Mouse (Mus musculus) liver, embryonic 12.5 days (tissue): Measurements from ENCODE around the gene Arl13a. TPM values are rescaled to one million over a fixed set of nuclear protein-coding genes. Genes with fewer than 3 reads are reported as not detected.
A peak's percentile ranks its signal among the peaks of the same experiment; 100 is the strongest.
"Not testable (repeated sequence)": the region's sequence is repeated elsewhere in the genome, so short reads cannot be mapped to it uniquely, and the experiment has no call there.

ENCODE experiments used
- ATAC-seq: fragments of 200-750 bp; cut with Nextera tagmentation; 2 replicates; pipeline ENCODE4 v1.8.0; 2017; ENCODE audit warnings: moderate number of reproducible peaks, mild to moderate bottlenecking, moderate library complexity
- H3K27ac ChIP-seq: fragments of 300-500 bp; sonication (generic); 2 replicates; pipeline ENCODE4 v1.5.1; 2016; ENCODE audit warnings: mild to moderate bottlenecking
- H3K27me3 ChIP-seq: fragments of 300-500 bp; sonication (generic); replicated peaks from 2 replicates; pipeline ENCODE4 v1.6.1; 2016; ENCODE audit warnings: mild to moderate bottlenecking, moderate library complexity
- H3K36me3 ChIP-seq: fragments of 300-500 bp; sonication (generic); 2 replicates; pipeline ENCODE4 v1.6.1; 2016; ENCODE audit warnings: mild to moderate bottlenecking, moderate library complexity
- H3K4me1 ChIP-seq: fragments of 300-500 bp; sonication (generic); 2 replicates; pipeline ENCODE4 v1.6.1; 2016
- H3K4me2 ChIP-seq: fragments of 300-500 bp; sonication (generic); 2 replicates; pipeline ENCODE4 v1.6.1; 2016; ENCODE audit warnings: mild to moderate bottlenecking, moderate library complexity
- H3K4me3 ChIP-seq: fragments of 300-500 bp; sonication (generic); 2 replicates; pipeline ENCODE4 v1.5.1; 2016; ENCODE audit warnings: mild to moderate bottlenecking, moderate library complexity
- H3K9ac ChIP-seq: fragments of 300-500 bp; sonication (generic); 2 replicates; pipeline ENCODE4 v1.6.1; 2016; ENCODE audit warnings: mild to moderate bottlenecking, moderate library complexity
- H3K9me3 ChIP-seq: fragments of 300-500 bp; sonication (generic); replicated peaks from 2 replicates; pipeline ENCODE4 v1.6.1; 2016; ENCODE audit warnings: mild to moderate bottlenecking, moderate library complexity
- WGBS: fragments of 180-500 bp; shearing (Covaris S2); methylation state at CpG from one replicate; pipeline ENCODE4 v1.1.7; 2016; ENCODE audit not compliant: insufficient replicate concordance; 5-methylcytosine and 5-hydroxymethylcytosine counted together
- polyA plus RNA-seq: library from polyadenylated mRNA; unstranded; fragments of >200 nt; fragmentation: Nextera tagmentation; extraction: Ambion mirVana; gene quantifications from 2 replicates; pipeline ENCODE4 v1.2.1, GENCODE M21; 2016

The Arl13a gene
- polyA plus RNA-seq = not detected in 2 replicates

DNA sequence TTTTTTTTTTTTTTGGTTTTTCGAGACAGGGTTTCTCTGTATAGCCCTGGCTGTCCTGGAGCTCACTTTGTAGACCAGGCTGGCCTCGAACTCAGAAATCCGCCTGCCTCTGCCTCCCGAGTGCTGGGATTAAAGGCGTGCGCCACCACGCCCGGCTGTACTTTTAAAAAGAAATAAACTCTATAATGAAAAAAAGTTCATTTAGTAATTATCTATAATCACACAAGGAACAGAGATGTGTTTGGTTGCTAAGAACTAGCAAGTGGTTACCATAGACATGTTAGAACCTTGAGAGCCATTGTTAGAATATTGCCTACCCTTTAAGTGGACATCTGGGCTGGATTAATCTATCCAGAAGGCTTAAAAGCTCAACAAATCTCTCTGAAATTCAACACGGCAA lies at the start of gene Arl13a:
TSS of gene Arl13a (plus strand) at position 301 of the 400 bp plus-strand sequence.
- ATAC-seq = not testable (repeated sequence)

DNA sequence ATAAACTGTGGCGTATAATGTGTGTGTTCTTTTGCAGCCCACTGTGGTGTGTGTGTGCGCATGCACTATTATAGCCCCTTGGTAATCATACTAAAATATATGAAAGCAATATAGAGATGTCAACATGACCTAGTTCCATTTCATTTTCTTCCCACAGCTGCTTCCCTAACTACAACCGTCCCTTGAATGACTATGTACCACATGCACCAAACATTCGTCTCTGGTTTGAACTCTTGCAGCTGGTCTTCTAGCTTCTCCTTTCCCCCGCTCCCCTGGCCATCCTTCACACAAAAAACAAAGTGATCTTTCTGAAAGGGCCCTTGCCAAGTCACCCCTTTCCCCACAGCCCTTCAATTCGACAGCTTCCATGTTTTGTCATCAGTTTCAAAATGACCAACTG lies 47.3 kb upstream of the Arl13a start:
- ATAC-seq = no peak
- H3K27ac ChIP-seq = no peak overlapping the region
- WGBS = 67% methylated on average over 6 of the region's 6 CpGs

More for the DNA sequence above, at the start of gene Arl13a:
- H3K9me3 ChIP-seq, H3K27ac ChIP-seq, H3K4me3 ChIP-seq, H3K27me3 ChIP-seq, H3K36me3 ChIP-seq, H3K9ac ChIP-seq, H3K4me2 ChIP-seq, H3K4me1 ChIP-seq: not testable (repeated sequence)
- WGBS = 67% methylated on average over 9 of the region's 9 CpGs

DNA sequence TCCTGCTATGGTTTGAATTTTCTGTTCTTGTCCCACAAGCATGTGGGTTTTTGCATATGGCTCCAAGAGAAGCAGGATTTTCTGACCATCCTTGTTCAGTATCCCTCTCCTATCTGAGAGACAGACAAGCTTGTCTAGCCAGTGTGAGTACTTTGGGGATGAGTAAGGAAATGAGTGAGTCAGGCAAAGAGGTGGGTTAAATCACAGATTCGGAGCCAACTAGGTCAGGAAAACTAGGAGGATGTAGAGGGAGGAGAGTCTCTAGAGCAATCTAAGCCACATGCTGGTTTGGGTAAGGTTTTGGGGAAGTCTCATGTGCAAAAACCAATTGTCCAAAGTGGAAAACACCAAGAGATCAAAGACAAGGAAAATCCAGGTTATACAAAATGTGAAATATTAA lies 45.8 kb upstream of the Arl13a start:
- 46% methylated on average over 1 of the region's 1 CpGs for WGBS
- H3K9ac ChIP-seq = no peak overlapping the region
- H3K27ac ChIP-seq = no peak overlapping the region
- H3K4me3 ChIP-seq = no peak overlapping the region
- ATAC-seq = no peak
- no peaks in the 10 kb centered on the region for H3K9me3 ChIP-seq
- peaks cover 3% of the 10 kb centered on the region; the same call in 1 of the 2 replicates for H3K27me3 ChIP-seq
- H3K4me2 ChIP-seq = no peak overlapping the region
- H3K4me1 ChIP-seq = no peaks in the 10 kb centered on the region
- H3K36me3 ChIP-seq = no peaks in the 10 kb centered on the region

More for the DNA sequence above, 47.3 kb upstream of the Arl13a start:
- Histone ChIP-seq H3K9me3 (no peaks in the 10 kb centered on the region), H3K36me3 (no peaks in the 10 kb centered on the region), H3K4me2 (no peak overlapping the region), H3K4me1 (no peaks in the 10 kb centered on the region), H3K4me3 (no peak overlapping the region), H3K9ac (no peak overlapping the region), H3K27me3 (peaks cover 3% of the 10 kb centered on the region; the same call in 1 of the 2 replicates)

DNA sequence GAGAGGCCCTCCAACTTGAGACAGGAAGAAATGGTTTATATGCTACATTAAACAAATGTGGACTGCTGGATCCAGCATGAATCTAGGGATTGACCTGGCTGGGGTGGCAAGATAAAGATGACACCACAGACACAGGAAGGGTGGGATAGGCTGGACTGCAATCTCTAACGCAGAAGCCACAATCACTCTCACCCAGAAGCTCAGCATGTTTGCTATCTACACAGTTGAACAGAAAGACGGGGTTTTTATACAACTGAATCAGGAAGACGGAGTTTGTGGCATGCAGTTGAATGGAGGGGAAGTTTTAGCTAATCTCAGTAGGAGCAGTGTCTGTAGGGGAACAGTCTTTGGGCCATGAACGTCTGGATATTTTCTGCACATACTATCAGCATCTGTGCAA lies 45.3 kb upstream of the Arl13a start:
- Histone ChIP-seq H3K9me3 (no peaks in the 10 kb centered on the region), H3K36me3 (no peaks in the 10 kb centered on the region), H3K4me3 (no peak overlapping the region), H3K4me2 (no peak overlapping the region), H3K4me1 (no peaks in the 10 kb centered on the region), H3K27ac (no peak overlapping the region), H3K9ac (no peak overlapping the region), H3K27me3 (peaks cover 3% of the 10 kb centered on the region; the same call in 1 of the 2 replicates)
- ATAC-seq = 0 out of 2 replicates have a peak, but pooled peaks have one; percentile 30
- WGBS = 19% methylated on average over 4 of the region's 4 CpGs

DNA sequence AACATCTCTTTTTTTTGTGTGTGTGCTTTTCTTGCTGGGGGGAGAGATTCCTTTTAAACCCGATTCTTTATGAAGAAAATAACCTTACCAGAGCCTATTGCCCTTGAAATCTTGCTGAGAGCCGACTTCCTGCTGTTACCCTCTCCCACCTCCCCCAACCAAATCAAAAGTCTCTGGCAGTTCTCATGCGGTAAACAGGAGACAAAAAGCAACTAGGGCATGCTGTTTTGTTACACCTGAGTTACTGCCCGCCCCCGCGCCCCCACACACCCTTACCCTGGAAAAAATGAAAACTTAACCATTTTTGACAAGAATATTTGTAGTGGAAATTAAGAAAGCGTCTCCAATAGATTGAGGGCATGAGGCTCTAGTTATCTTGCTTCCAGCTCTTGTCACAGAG lies 29.1 kb upstream of the Arl13a start:
- Histone ChIP-seq H3K27ac (no peak overlapping the region), H3K4me1 (no peaks in the 10 kb centered on the region), H3K4me3 (no peak overlapping the region), H3K9ac (no peak overlapping the region), H3K4me2 (no peak overlapping the region), H3K27me3 (peaks cover 14% of the 10 kb centered on the region), H3K9me3 (no peaks in the 10 kb centered on the region), H3K36me3 (no peaks in the 10 kb centered on the region)
- WGBS = 36% methylated on average over 7 of the region's 7 CpGs
- no peak for ATAC-seq

DNA sequence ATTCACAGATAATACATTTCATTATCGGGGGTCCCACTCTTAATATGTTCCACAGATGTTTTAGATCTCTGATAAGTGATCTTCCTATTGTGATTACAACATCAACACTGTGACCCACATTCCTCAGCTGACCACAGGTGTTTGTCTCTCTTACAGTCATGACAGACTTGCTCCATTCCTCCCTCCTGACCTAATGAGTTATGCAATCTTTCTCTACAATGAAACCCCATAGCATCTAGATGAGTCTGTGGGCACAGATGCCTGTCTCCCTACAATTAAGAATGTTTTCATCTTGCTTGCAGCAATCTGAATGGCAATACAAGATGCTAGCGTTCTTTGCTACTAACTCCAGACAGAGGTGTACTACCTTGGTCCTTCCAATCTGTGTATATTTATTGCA lies 26.9 kb upstream of the Arl13a start:
- Histone ChIP-seq H3K4me2 (no peak overlapping the region), H3K36me3 (no peaks in the 10 kb centered on the region), H3K4me1 (no peaks in the 10 kb centered on the region), H3K27ac (no peak overlapping the region), H3K27me3 (peaks cover 14% of the 10 kb centered on the region), H3K9ac (no peak overlapping the region), H3K4me3 (no peak overlapping the region), H3K9me3 (no peaks in the 10 kb centered on the region)
- WGBS = 59% methylated on average over 2 of the region's 2 CpGs
- ATAC-seq = no peak

DNA sequence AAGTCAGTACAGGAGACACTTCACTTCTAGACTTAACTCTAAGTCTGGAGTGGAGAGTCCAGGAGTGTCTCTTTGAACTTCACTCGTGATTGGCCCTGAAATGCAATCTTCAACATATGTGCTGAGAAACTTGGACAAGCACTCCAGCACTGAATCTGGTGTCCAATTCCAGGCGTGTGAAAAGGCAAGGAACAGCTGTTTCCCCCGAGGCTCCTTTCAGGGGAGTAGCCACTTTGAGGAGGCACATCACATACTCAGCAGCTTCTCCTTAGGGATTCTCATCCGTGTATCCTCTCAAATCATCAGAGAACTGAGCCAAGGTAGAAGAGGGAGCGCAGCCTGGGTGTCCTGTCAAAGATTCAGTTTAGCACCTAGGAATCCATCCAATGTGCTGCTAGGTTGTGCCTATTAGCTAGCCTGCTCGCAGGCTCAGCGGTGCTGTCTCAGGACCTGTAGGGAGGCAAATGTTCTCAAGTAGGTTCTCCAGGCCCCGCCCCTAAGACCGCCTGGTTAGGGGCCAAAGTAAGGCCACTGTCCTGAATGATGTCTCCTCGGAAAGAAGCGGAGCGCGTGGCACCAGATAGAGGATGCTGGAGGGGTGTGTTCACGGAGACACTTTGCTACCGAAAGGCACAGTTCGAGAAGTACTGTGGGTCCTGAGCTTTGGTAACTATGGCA lies 25.1 kb upstream of the Arl13a start, which contains the start of gene Xkrx:
TSS of gene Xkrx (minus strand) at position 34 of the 678 bp plus-strand sequence.
- ATAC-seq = no peak
- Histone ChIP-seq H3K9ac (no peak within 1 kb of the TSS), H3K27ac (no peak within 1 kb of the TSS), H3K36me3 (no peaks in the 10 kb centered on the region), H3K4me1 (no peaks in the 10 kb centered on the region), H3K27me3 (peaks cover 14% of the 10 kb centered on the region), H3K4me3 (no peak within 1 kb of the TSS), H3K4me2 (peak within 1 kb of the TSS; percentile 29), H3K9me3 (no peaks in the 10 kb centered on the region)
- WGBS = 32% methylated on average over 16 of the region's 16 CpGs

DNA sequence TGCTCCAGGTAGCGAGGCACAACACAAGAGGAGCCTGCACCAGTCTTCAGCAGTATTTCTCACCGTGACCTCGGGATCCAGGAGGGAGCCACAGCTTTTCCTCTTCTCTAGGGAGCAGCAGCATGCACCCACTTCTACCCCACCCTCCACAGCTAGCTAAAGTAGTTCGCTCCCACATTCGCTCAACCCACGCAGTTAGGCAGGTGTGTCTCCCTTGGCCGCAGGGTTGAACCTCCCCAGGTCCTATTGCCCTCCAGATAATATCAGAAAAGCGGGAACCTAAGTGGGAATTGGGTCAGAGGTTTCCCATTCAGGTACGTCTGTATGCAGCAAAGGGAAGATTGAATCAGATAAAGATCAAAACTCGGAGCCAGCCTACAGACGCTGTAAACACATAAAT lies 24.5 kb upstream of the Arl13a start:
- no peak overlapping the region for H3K27ac ChIP-seq
- H3K4me2 ChIP-seq = peak overlapping the region; percentile 29
- no peaks in the 10 kb centered on the region for H3K9me3 ChIP-seq
- H3K27me3 ChIP-seq = peaks cover 14% of the 10 kb centered on the region
- H3K9ac ChIP-seq = no peak overlapping the region
- no peak overlapping the region for H3K4me3 ChIP-seq
- ATAC-seq = no peak
- no peaks in the 10 kb centered on the region for H3K36me3 ChIP-seq
- H3K4me1 ChIP-seq = no peaks in the 10 kb centered on the region
- WGBS = 23% methylated on average over 11 of the region's 11 CpGs

DNA sequence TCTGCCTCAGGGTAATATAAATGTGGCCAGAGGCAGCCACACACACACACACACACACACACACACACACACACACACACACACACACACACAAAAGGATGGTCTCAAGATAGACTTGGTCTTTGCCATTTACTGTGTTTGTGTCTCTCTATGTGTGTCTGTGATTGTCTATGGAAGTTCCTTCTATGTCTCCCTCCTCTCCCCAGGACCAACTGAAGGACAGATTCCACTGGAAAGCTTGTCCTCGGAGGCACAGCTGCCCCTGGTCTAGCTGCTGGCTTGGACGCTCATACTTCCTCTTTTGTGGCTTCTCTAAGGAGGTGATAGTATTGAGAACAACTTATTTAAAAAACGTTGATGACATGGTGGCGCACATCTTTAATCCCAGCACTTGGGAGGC lies 23.8 kb upstream of the Arl13a start:
- H3K27ac ChIP-seq = no peak overlapping the region
- H3K9me3 ChIP-seq = no peaks in the 10 kb centered on the region
- H3K9ac ChIP-seq = no peak overlapping the region
- no peak overlapping the region for H3K4me2 ChIP-seq
- 18% methylated on average over 4 of the region's 4 CpGs for WGBS
- no peak for ATAC-seq
- H3K4me1 ChIP-seq = no peaks in the 10 kb centered on the region
- H3K27me3 ChIP-seq = peaks cover 14% of the 10 kb centered on the region
- no peak overlapping the region for H3K4me3 ChIP-seq
- H3K36me3 ChIP-seq = no peaks in the 10 kb centered on the region

DNA sequence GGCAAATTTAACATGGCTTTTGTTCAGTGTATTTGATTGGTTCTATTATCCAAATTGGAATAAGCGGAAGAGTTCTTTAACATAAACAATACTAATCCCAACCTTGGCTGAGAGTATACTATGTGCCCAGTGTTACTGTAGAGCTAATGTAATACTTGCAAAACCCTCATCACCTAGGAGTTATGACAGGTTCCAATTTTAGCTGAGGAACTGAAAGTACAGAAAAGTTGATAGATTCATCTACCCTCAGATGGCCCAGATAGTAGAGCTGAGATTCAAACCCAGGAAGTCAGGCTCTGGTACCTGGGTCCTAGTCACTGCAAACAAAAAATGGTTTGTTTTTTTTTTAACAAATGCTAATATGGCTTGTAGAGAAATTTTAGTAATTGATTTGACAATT lies 16.7 kb upstream of the Arl13a start:
- ATAC-seq = no peak
- Histone ChIP-seq H3K4me2 (no peak overlapping the region), H3K9me3 (no peaks in the 10 kb centered on the region), H3K4me1 (no peaks in the 10 kb centered on the region), H3K27me3 (no peaks in the 10 kb centered on the region), H3K36me3 (no peaks in the 10 kb centered on the region), H3K27ac (no peak overlapping the region), H3K4me3 (no peak overlapping the region), H3K9ac (no peak overlapping the region)
- WGBS = 93% methylated on average over 1 of the region's 1 CpGs

DNA sequence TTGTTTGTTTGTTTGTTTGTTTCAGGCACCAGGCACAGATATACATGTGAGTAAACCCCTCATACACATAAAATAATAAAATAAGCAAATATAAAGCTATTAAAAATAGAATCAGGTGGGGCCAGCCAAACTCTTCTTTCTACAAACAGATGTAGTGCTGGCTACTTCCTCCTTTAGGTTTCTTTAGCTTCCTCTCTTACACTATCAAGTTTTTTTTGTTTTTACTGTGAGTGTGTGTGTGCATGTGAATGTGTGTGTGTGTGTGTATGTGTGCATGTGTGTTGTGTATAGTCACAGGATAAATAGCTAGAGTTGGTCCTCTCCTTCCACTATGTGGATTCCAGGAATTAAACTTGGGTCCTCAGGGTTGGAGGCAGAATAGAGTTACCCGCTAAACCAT lies 12.6 kb upstream of the Arl13a start:
- Histone ChIP-seq H3K4me2 (no peak overlapping the region), H3K27me3 (no peaks in the 10 kb centered on the region), H3K4me3 (no peak overlapping the region), H3K36me3 (no peaks in the 10 kb centered on the region), H3K27ac (no peak overlapping the region), H3K4me1 (no peaks in the 10 kb centered on the region), H3K9ac (no peak overlapping the region), H3K9me3 (no peaks in the 10 kb centered on the region)
- WGBS = 75% methylated on average over 1 of the region's 1 CpGs
- no peak for ATAC-seq

DNA sequence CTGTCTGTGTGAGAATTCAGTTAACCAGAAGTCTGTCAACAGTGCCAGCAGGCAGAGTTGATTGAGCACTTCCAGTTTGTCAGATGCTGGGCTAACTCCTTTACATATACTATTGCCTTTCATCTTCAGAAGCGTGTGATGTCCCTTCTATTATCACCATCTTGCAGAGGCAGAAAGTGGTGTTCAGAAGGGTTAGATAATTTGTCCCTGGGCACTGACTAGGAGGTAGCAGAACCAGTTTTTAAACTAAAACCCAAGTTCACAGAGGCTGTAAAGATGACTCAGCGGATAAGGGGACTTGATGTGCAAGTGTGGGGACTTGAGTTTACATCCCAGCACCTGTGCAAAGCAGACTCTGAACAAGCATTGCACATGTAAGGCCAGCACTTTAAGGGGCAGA lies 21.2 kb downstream of the Arl13a start:
- H3K27ac ChIP-seq = peak overlapping the region; percentile 60
- 51% methylated on average over 2 of the region's 2 CpGs for WGBS

More for the DNA sequence above, 21.2 kb downstream of the Arl13a start:
- Histone ChIP-seq H3K27me3 (no peaks in the 10 kb centered on the region), H3K9ac (no peak overlapping the region), H3K4me3 (no peak overlapping the region), H3K4me2 (no peak overlapping the region), H3K9me3 (no peaks in the 10 kb centered on the region), H3K4me1 (peaks cover 12% of the 10 kb centered on the region), H3K36me3 (no peaks in the 10 kb centered on the region)
- ATAC-seq = peak; percentile 91
